Mouse (Mus musculus): ENCODE measurements around the gene Ndufv3. TPM values are rescaled to one million over a fixed set of nuclear protein-coding genes. Genes with fewer than 3 reads are reported as not detected.
A peak's percentile ranks its signal among the peaks of the same experiment; 100 is the strongest.

Gene Ndufv3
- polyA plus RNA-seq, 2 experiments, result 65.5 to 194 TPM

- TF ChIP-seq EP300 (IDR thresholded peaks at IDR 0.05; ENCODE audit: low read depth), result no peak
- no peak for TF ChIP-seq CTCF (IDR thresholded peaks at IDR 0.05; ENCODE audit: low read depth)
- DNase-seq (ENCODE audit: low read depth in 3 of 3, low spot score in 3 of 3) (no peak), ATAC-seq (ENCODE audit: insufficient read depth) (no peak)
- Histone ChIP-seq H3K27ac (no peak overlapping the region), H3K4me2 (ENCODE audit: low read depth) (no peak overlapping the region), H3K4me3 (ENCODE audit: insufficient read depth in 1 of 2, low read depth in 2 of 2, low read length in 2 of 2) (no peak overlapping the region), H3K4me1 (replicated peaks; ENCODE audit: control insufficient read depth in 2 of 2, insufficient read depth in 2 of 2, low read length in 1 of 2) (no peaks in the 10 kb centered on the region), H3K36me3 (replicated peaks; ENCODE audit: control insufficient read depth, insufficient read depth, low read depth) (peaks cover 28% of the 10 kb centered on the region), H3K27me3 (ENCODE audit: control insufficient read depth, insufficient read depth, low read length) (no peaks in the 10 kb centered on the region), H3K9ac (replicated peaks) (no peak overlapping the region), H3K9me3 (ENCODE audit: control insufficient read depth, low read length) (no peaks in the 10 kb centered on the region)
- 68% methylated on average over 1 of the region's 1 CpGs for WGBS (ENCODE audit: insufficient replicate concordance)
These were observed 24.9 kb upstream of the Ndufv3 start for GRCm38 (mm10) chr17:31494989-31495388.

- H3K9me3 ChIP-seq (ENCODE audit: control insufficient read depth, low read length), result no peaks in the 10 kb centered on the region
- H3K27me3 ChIP-seq (ENCODE audit: control insufficient read depth, insufficient read depth, low read length), result no peaks in the 10 kb centered on the region
- no peak overlapping the region for H3K4me3 ChIP-seq (ENCODE audit: insufficient read depth in 1 of 2, low read depth in 2 of 2, low read length in 2 of 2)
- no peak for DNase-seq (ENCODE audit: low read depth in 3 of 3, low spot score in 3 of 3)
- H3K4me1 ChIP-seq (replicated peaks; ENCODE audit: control insufficient read depth in 2 of 2, insufficient read depth in 2 of 2, low read length in 1 of 2), result peaks cover 8% of the 10 kb centered on the region in 2 experiments
- H3K36me3 ChIP-seq (replicated peaks; ENCODE audit: control insufficient read depth, insufficient read depth, low read depth), result peaks cover 34% of the 10 kb centered on the region
- H3K27ac ChIP-seq, result no peak overlapping the region
- 72% methylated on average over 6 of the region's 6 CpGs for WGBS (ENCODE audit: insufficient replicate concordance)
- no peak overlapping the region for H3K4me2 ChIP-seq (ENCODE audit: low read depth)
- TF ChIP-seq CTCF (IDR thresholded peaks at IDR 0.05; ENCODE audit: low read depth), result no peak
- TF ChIP-seq EP300 (IDR thresholded peaks at IDR 0.05; ENCODE audit: low read depth), result no peak
- no peak overlapping the region for H3K9ac ChIP-seq (replicated peaks)
- ATAC-seq (ENCODE audit: insufficient read depth), result no peak
These were observed 22.2 kb upstream of the Ndufv3 start for GRCm38 (mm10) chr17:31497726-31498125.

- TF ChIP-seq EP300 (IDR thresholded peaks at IDR 0.05; ENCODE audit: low read depth) (no peak), CTCF (IDR thresholded peaks at IDR 0.05; ENCODE audit: low read depth) (no peak)
- Histone ChIP-seq H3K4me2 (ENCODE audit: low read depth) (no peak overlapping the region), H3K4me1 (replicated peaks; ENCODE audit: control insufficient read depth in 2 of 2, insufficient read depth in 2 of 2, low read length in 1 of 2) (peaks cover 11 to 12% of the 10 kb centered on the region in 2 experiments), H3K27me3 (ENCODE audit: control insufficient read depth, insufficient read depth, low read length) (no peaks in the 10 kb centered on the region), H3K9me3 (ENCODE audit: control insufficient read depth, low read length) (no peaks in the 10 kb centered on the region), H3K4me3 (ENCODE audit: insufficient read depth in 1 of 2, low read depth in 2 of 2, low read length in 2 of 2) (no peak overlapping the region), H3K27ac (no peak overlapping the region), H3K36me3 (replicated peaks; ENCODE audit: control insufficient read depth, insufficient read depth, low read depth) (peaks cover 34% of the 10 kb centered on the region), H3K9ac (replicated peaks) (no peak overlapping the region)
- WGBS (ENCODE audit: insufficient replicate concordance), result 83% methylated on average over 12 of the region's 12 CpGs
- DNase-seq (ENCODE audit: low read depth in 3 of 3, low spot score in 3 of 3) (no peak), ATAC-seq (ENCODE audit: insufficient read depth) (no peak)
These were observed 20.2 kb upstream of the Ndufv3 start for GRCm38 (mm10) chr17:31499725-31500124.

- no peaks in the 10 kb centered on the region for H3K9me3 ChIP-seq (ENCODE audit: control insufficient read depth, low read length)
- DNase-seq (ENCODE audit: low read depth in 3 of 3, low spot score in 3 of 3) (no peak), ATAC-seq (ENCODE audit: insufficient read depth) (no peak)
- WGBS (ENCODE audit: insufficient replicate concordance), result 89% methylated on average over 8 of the region's 8 CpGs
- TF ChIP-seq EP300 (IDR thresholded peaks at IDR 0.05; ENCODE audit: low read depth) (no peak), CTCF (IDR thresholded peaks at IDR 0.05; ENCODE audit: low read depth) (no peak)
- H3K27ac ChIP-seq, result no peak overlapping the region
- no peaks in the 10 kb centered on the region for H3K27me3 ChIP-seq (ENCODE audit: control insufficient read depth, insufficient read depth, low read length)
- peaks cover 11 to 12% of the 10 kb centered on the region in 2 experiments for H3K4me1 ChIP-seq (replicated peaks; ENCODE audit: control insufficient read depth in 2 of 2, insufficient read depth in 2 of 2, low read length in 1 of 2)
- no peak overlapping the region for H3K4me2 ChIP-seq (ENCODE audit: low read depth)
- H3K36me3 ChIP-seq (replicated peaks; ENCODE audit: control insufficient read depth, insufficient read depth, low read depth), result peaks cover 34% of the 10 kb centered on the region
- H3K9ac ChIP-seq (replicated peaks), result no peak overlapping the region
- no peak overlapping the region for H3K4me3 ChIP-seq (ENCODE audit: insufficient read depth in 1 of 2, low read depth in 2 of 2, low read length in 2 of 2)
These were observed 19.5 kb upstream of the Ndufv3 start for GRCm38 (mm10) chr17:31500416-31500815.

- no peak for DNase-seq (ENCODE audit: low read depth in 3 of 3, low spot score in 3 of 3)
- Histone ChIP-seq H3K27me3 (ENCODE audit: control insufficient read depth, insufficient read depth, low read length) (no peaks in the 10 kb centered on the region), H3K27ac (no peak overlapping the region), H3K4me2 (ENCODE audit: low read depth) (no peak overlapping the region), H3K36me3 (replicated peaks; ENCODE audit: control insufficient read depth, insufficient read depth, low read depth) (peaks cover 30% of the 10 kb centered on the region), H3K4me1 (replicated peaks; ENCODE audit: control insufficient read depth in 2 of 2, insufficient read depth in 2 of 2, low read length in 1 of 2) (peaks cover 11 to 12% of the 10 kb centered on the region in 2 experiments), H3K9me3 (ENCODE audit: control insufficient read depth, low read length) (no peaks in the 10 kb centered on the region), H3K4me3 (ENCODE audit: insufficient read depth in 1 of 2, low read depth in 2 of 2, low read length in 2 of 2) (no peak overlapping the region), H3K9ac (replicated peaks) (no peak overlapping the region)
- ATAC-seq (ENCODE audit: insufficient read depth), result no peak
- 65% methylated on average over 3 of the region's 3 CpGs for WGBS (ENCODE audit: insufficient replicate concordance)
- peak; percentile 43 for TF ChIP-seq CTCF (IDR thresholded peaks at IDR 0.05; ENCODE audit: low read depth)
- no peak for TF ChIP-seq EP300 (IDR thresholded peaks at IDR 0.05; ENCODE audit: low read depth)
These were observed 19.0 kb upstream of the Ndufv3 start for GRCm38 (mm10) chr17:31500908-31501307.
